Mouse (Mus musculus) liver, embryonic 11.5 days (tissue): ENCODE results near the gene Sytl3. TPM values are rescaled to one million over a fixed set of nuclear protein-coding genes. Genes with fewer than 3 reads are reported as not detected.
"Not testable (repeated sequence)": the region's sequence is repeated elsewhere in the genome, so short reads cannot be mapped to it uniquely, and the experiment has no call there.

Experiments
- ATAC-seq: fragments of 200-750 bp; cut with Nextera tagmentation; replicated peaks from 2 replicates; pipeline ENCODE4 v1.8.0; 2017; ENCODE audit warnings: moderate number of reproducible peaks, mild to moderate bottlenecking, moderate TSS enrichment, moderate library complexity; ENCODE audit not compliant: low FRiP score
- DNase-seq: peaks from one replicate; pipeline ENCODE4 v3.0.0-alpha.2; 2017; ENCODE audit warnings: low spot score
- H3K27ac ChIP-seq: fragments of 300-500 bp; sonication (generic); 2 replicates; pipeline ENCODE4 v1.5.1; 2014; ENCODE audit warnings: mild to moderate bottlenecking, low read depth, low read length, control low read depth
- H3K27me3 ChIP-seq: fragments of 300-500 bp; sonication (generic); replicated peaks from 2 replicates; pipeline ENCODE4 v1.6.1; 2014; ENCODE audit warnings: low read length, mixed read lengths; ENCODE audit not compliant: control insufficient read depth, insufficient read depth
- H3K36me3 ChIP-seq: fragments of 300-500 bp; sonication (generic); 2 replicates; pipeline ENCODE4 v1.6.1; 2014; ENCODE audit warnings: mild to moderate bottlenecking, low read length, moderate library complexity, mixed read lengths; ENCODE audit not compliant: control insufficient read depth, insufficient read depth
- H3K4me1 ChIP-seq: fragments of 300-500 bp; sonication (generic); replicated peaks from 2 replicates; pipeline ENCODE4 v1.6.1; 2014; ENCODE audit warnings: low read length, mixed read lengths; ENCODE audit not compliant: control insufficient read depth, insufficient read depth
- H3K4me2 ChIP-seq: fragments of 300-500 bp; sonication (generic); 2 replicates; pipeline ENCODE4 v1.6.1; 2014; ENCODE audit warnings: mild to moderate bottlenecking, control low read depth, moderate library complexity
- H3K4me3 ChIP-seq: fragments of 300-500 bp; sonication (generic); 2 replicates; pipeline ENCODE4 v1.5.1; 2014; ENCODE audit warnings: low read depth, low read length, control low read depth
- H3K9ac ChIP-seq: fragments of 300-500 bp; sonication (generic); 2 replicates; pipeline ENCODE4 v1.6.1; 2014; ENCODE audit warnings: low read depth, low read length, control low read depth
- H3K9me3 ChIP-seq: fragments of 300-500 bp; sonication (generic); 2 replicates; pipeline ENCODE4 v1.6.1; 2016; ENCODE audit warnings: low read length, inconsistent platforms, mixed read lengths; ENCODE audit not compliant: control insufficient read depth
- WGBS: fragments of 180-500 bp; shearing (Covaris S2); extraction: QIAGEN DNeasy Blood & Tissue Kit; methylation state at CpG from one replicate; pipeline ENCODE4 v1.1.7; 2014; 5-methylcytosine and 5-hydroxymethylcytosine counted together
- polyA plus RNA-seq: library from polyadenylated mRNA; unstranded; fragments of >200 nt; fragmentation: Nextera tagmentation; extraction: Ambion mirVana; gene quantifications from 2 replicates; pipeline ENCODE4 v1.2.1, GENCODE M21; 2014

The Sytl3 gene
- polyA plus RNA-seq, 1 experiment from 2014 or later = not detected

GRCm38 (mm10) chr17:6691596-6691995 lies 32.7 kb downstream of the Sytl3 start:
- 8% methylated on average over 2 of the region's 2 CpGs for WGBS
- DNase-seq = peak; percentile 33

GRCm38 (mm10) chr17:6695712-6696111 lies 36.8 kb downstream of the Sytl3 start:
- H3K9me3 ChIP-seq = not testable (repeated sequence)
- 63% methylated on average over 9 of the region's 9 CpGs for WGBS

More at GRCm38 (mm10) chr17:6691596-6691995, 32.7 kb downstream of the Sytl3 start:
- ATAC-seq, H3K9me3 ChIP-seq, H3K27me3 ChIP-seq, H3K36me3 ChIP-seq, H3K4me2 ChIP-seq, H3K4me1 ChIP-seq, H3K9ac ChIP-seq, H3K4me3 ChIP-seq, H3K27ac ChIP-seq: not testable (repeated sequence)

GRCm38 (mm10) chr17:6696521-6696920 lies 37.6 kb downstream of the Sytl3 start:
- ATAC-seq, H3K4me1 ChIP-seq, H3K36me3 ChIP-seq, DNase-seq, H3K4me2 ChIP-seq, H3K27me3 ChIP-seq, H3K4me3 ChIP-seq, H3K9me3 ChIP-seq, H3K27ac ChIP-seq, H3K9ac ChIP-seq: not testable (repeated sequence)
- 49% methylated on average over 8 of the region's 8 CpGs for WGBS

More at GRCm38 (mm10) chr17:6695712-6696111, 36.8 kb downstream of the Sytl3 start:
- not testable (repeated sequence) for H3K27ac ChIP-seq, ATAC-seq, H3K9ac ChIP-seq, H3K27me3 ChIP-seq, DNase-seq, H3K36me3 ChIP-seq, H3K4me3 ChIP-seq, H3K4me1 ChIP-seq, H3K4me2 ChIP-seq

DNA sequence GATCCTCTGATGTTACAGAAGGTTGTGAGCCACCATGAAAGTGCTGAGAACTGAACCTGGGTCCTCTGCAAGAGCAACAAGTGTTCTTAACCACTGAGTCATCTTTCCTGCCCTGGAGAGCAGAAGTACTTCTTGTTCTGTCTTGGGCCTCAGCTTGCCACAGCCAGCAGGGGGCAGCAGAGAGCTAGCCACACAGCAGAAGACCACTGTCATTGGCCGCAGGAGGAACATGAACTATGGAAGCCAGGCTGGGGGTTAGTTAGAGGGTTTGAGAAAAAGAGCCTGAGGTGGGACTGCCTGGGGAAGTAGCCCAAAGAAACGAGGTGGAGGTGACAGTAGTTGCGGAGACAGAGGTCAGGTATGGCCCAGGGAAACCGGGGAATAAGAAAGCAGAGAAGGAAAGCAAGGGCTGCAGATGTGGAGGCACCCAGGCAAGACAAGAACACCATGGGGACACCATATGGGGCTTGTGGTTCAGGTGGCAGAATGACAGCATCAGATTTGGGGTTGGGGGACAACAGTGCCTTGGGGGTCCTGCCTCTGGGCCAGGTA lies 38.4 kb downstream of the Sytl3 start:
- H3K27ac ChIP-seq, H3K27me3 ChIP-seq, H3K4me1 ChIP-seq, DNase-seq, H3K9ac ChIP-seq, H3K9me3 ChIP-seq, H3K4me3 ChIP-seq, H3K36me3 ChIP-seq, H3K4me2 ChIP-seq: not testable (repeated sequence)
- peak; percentile 58; the same call in 1 of the 2 replicates for ATAC-seq
- 32% methylated on average over 3 of the region's 4 CpGs for WGBS

DNA sequence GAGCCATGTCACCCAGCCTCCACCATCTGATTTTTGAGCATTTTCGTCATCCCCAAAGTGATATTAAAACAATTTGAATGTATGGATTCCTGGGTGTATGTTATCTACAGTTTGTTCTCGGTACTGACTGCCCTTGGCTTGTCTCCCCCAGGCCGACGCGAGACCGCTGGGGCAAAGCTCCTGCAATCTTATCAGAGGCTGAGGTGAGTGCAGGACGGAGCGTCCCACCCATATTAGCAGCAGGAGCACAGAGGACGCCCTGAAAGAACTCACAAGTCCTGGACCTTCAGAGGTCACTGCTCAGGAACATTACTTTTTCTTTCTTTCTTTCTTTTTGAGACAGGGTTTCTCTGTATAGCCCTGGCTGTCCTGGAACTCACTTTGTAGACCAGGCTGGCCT lies 40.6 kb downstream of the Sytl3 start:
- H3K4me1 ChIP-seq, H3K9ac ChIP-seq, H3K27ac ChIP-seq, ATAC-seq, H3K4me2 ChIP-seq, DNase-seq, H3K9me3 ChIP-seq, H3K4me3 ChIP-seq, H3K27me3 ChIP-seq, H3K36me3 ChIP-seq: not testable (repeated sequence)
- WGBS = 64% methylated on average over 8 of the region's 9 CpGs

DNA sequence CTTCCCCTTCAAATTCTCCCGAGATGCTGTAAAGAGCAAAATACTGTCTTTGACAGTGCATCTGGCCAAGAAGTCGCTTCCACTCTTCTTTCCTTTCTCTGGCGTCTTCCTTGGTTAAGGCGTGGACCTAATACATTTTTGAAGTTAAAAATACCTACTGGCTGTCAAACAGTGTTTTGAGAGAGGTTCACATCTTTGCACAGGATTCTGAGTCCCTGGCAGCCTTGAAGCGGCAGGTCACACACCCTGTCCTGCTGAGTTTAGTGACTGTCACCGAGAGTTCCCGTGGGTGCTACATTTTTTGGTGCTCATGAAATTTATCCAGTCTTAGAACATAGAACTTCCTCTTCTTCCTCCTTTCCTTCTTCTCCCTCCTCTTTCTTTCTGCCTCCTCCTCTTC lies 41.2 kb downstream of the Sytl3 start:
- not testable (repeated sequence) for DNase-seq, H3K9me3 ChIP-seq, H3K4me2 ChIP-seq, H3K4me1 ChIP-seq, H3K36me3 ChIP-seq, H3K4me3 ChIP-seq, H3K27ac ChIP-seq, H3K27me3 ChIP-seq, ATAC-seq, H3K9ac ChIP-seq
- 68% methylated on average over 3 of the region's 7 CpGs for WGBS

DNA sequence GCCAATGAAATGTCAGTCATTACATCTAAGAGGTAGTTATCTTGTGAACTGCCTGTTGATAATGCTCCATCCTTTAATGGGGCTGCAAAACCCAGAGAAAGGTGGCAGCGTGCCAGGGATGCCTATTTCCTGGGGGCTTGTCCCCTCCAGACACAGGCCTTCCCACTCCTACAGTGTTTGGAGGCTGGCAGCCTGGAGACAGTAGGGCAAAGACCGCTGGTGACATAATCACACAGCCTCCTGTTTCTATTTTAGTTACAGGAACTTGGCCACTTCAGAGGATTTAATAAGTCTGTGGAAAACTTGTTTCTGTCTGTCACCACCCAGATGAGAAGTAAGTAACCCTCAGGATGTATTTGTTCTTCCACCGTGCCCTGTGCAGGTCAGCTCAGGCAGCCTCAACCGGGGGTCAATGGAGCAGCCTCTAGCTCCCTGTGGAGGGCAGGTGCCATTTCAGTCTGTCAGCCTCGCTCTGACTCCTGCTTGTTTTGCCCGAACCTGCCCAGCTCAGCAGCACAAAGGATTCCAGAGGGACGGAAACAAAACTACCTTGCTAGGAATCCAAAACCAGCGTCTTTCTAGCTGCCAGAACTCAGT lies 43.8 kb downstream of the Sytl3 start:
- H3K4me3 ChIP-seq, H3K9me3 ChIP-seq, H3K27me3 ChIP-seq, H3K4me1 ChIP-seq, H3K36me3 ChIP-seq, DNase-seq, ATAC-seq, H3K4me2 ChIP-seq, H3K9ac ChIP-seq, H3K27ac ChIP-seq: not testable (repeated sequence)
- 39% methylated on average over 2 of the region's 8 CpGs for WGBS

- not testable (repeated sequence) for H3K4me3 ChIP-seq, H3K36me3 ChIP-seq, H3K9me3 ChIP-seq, H3K4me2 ChIP-seq, H3K27ac ChIP-seq, ATAC-seq, H3K4me1 ChIP-seq, H3K9ac ChIP-seq, H3K27me3 ChIP-seq, DNase-seq
- WGBS = 77% methylated on average over 6 of the region's 9 CpGs
Measured at GRCm38 (mm10) chr17:6703381-6704270, 44.7 kb downstream of the Sytl3 start.
